Mouse (Mus musculus): ENCODE data around the gene Fam198b. TPM values are rescaled to one million over a fixed set of nuclear protein-coding genes. Genes with fewer than 3 reads are reported as not detected.

The Fam198b gene
- total RNA-seq, 2 experiments from 2014 or later = 10.6 to 31.6 TPM

DNA sequence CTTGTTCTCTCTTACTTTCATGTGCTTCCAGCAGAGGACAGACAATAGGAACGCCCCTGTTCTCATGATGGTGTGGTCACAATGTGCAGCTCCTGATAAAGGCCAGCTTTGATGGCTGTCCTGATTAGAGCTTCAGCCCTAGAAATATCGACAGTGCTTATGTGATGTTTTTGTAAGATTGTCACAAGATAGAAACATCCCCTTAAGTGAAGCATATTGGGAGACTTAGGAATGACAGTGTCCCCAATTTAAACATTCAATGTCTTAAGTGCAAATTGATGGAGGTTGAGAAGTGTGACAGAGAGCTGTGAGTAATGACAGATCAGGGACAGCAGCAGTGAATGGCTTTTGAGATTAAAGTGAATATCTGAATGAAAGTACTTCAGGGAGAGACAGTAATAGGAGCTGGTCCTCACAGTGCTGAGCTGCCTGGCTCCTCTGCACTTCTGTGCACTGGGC is 99.7 kb downstream of the Fam198b start:
- DNase-seq = no peak

DNA sequence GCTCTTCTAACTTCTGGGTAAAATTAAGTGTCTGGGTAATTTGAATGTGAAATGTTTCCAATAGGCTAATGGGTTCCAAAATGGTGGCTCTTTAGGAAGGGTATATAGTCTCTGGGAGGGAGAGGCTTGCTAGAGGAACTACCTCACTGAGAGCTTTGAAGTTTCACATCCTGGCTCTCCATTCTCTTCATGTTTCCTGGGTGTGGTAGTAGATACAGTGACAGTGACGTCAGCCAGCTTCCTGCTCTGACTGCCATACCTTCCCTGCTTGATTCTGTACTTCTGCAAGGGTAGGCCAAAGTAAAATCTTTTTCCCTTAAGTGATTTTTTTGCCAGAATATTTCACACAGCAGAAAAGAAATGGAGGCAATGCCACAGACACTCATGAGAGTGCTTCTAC is 100.2 kb downstream of the Fam198b start:
- no peak for DNase-seq

DNA sequence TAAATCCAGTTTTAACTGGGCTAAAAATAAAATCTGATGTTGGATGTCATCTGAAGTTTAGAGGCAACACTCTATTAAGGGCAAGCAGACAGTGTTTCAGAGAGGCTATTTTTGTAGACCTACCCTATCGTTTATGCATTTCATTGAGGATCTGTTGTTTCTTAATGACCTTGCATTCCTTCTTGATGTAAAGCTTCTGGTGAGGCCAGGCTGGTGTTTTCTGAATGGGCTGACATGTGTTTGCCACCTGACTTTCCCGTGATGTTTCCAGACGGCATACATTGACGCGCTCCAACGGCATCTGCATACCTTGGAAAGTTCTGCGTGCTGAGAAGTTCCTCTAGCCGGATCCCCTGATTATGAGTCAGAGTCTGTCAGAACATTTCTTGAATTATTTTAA is 104.9 kb downstream of the Fam198b start:
- DNase-seq = no peak

DNA sequence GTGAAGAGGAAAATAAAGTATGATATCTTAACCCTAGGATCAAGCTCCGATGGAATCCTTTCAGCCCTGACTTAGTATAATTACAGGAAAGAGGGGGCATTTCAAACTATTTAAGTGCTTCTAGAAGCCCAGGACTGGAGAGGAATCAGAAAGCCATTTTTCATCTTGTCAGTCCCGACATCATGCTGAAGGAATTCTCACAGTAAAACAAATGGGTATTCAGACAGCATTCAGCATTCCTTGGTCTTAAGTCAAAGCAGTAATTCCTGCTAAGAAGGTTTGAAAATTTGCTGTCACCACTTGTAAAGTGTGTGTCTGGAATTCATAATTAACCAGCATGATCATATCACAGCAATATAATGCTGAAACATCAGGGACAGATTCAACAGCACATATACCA is 105.6 kb downstream of the Fam198b start:
- no peak for DNase-seq

DNA sequence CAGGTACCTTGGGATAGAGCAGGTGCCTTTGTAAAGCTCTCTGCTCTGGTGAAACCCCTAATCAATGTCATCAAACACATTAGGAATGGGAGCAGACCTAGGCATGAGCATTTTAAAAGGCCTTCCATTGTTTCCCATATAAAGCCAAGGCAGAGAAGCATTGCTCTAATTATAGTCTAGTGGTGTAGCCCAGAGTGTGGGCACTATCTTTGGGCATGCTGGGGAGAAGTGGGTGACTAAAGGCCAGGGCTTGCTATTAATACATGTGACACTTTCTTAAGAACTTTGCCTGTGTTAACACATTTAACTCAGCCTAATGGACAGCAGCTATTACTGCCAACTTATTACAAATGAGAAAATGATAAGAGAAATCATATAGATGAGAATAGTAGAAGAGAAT is 106.1 kb downstream of the Fam198b start:
- DNase-seq = no peak

DNA sequence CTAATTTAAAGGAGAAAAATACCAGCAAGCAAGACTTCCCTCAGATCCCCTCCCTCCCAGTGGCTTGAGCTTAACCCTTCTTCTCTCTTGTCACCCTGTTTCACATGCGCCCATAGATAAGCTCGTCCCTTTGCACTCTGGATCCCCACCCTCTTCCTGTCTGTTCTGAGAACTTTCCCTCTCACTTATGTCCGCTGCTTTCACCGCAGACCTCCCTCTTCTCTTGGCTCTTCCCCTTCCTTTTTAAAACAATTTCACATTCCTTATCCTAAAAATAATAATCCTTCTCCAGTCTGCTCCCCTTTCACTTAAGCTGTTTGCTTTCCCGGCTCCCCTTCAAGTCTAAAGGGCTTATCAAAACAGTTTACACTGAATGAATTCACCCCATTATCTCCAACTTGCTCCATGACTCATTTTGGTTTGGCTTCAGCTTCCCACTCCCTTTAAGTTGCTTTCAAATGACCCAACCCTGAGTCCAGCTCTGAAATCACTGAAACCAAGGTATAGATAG is 109.8 kb downstream of the Fam198b start:
- DNase-seq = no peak

DNA sequence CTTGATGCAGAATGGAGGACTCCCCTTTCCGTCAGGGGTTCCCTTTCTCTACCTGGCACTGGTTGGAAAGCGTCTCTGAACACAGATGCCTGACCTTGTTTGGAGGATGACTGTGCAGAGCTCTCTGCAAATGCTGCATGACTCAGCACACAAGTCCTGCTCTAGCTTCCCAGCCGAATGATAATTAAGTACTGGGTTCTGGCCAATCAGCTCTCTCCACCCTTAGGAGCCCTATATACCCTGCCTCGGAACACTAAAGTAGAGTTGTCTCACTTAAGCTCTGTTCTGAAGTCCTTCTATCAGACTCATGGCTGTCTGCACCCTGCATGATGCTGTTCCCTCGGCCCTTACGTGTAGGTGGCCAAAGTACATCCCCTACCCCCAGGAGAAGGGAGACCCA is 111.4 kb downstream of the Fam198b start:
- peak; percentile 49 to 57 for DNase-seq

Other genes starting within 250 kb of the Fam198b start
- gene Rxfp1, start 146.7 kb upstream of the Fam198b start, total RNA-seq (2021) = under 1 TPM in 1 of 2 experiments, not detected in 1; 0.07 TPM
- gene Tmem144, start 31.8 kb upstream of the Fam198b start, total RNA-seq (2021) = 10 to 100 TPM; 14.0 to 16.4 TPM

All from adrenal gland, postnatal 36 days (tissue).